Mouse (Mus musculus): Measurements from ENCODE around the gene Myh6.
"Not testable (repeated sequence)": the region's sequence is repeated elsewhere in the genome, so short reads cannot be mapped to it uniquely, and the experiment has no call there.

Myh6 gene

DNA sequence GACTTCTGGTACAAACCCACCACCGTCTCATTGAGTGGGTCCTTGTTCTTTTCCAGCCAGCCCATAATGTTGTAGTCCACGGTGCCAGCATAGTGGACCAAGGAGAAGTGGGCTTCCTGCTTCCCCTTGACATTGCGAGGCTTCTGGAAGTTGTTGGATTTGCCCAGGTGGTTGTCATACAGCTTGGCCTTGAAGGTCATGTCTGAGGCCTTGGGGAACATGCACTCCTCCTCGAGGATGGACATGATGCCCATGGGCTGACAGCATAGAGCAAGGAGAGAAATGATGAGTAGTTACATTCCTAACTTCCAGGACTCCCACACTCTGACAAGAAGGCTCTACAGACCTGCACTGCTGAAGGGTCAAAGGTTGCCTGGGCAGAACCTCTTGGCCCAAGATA lies 8.2 kb downstream of the Myh6 start:
- no peak for DNase-seq (ENCODE audit: low spot score in 2 of 2)

DNA sequence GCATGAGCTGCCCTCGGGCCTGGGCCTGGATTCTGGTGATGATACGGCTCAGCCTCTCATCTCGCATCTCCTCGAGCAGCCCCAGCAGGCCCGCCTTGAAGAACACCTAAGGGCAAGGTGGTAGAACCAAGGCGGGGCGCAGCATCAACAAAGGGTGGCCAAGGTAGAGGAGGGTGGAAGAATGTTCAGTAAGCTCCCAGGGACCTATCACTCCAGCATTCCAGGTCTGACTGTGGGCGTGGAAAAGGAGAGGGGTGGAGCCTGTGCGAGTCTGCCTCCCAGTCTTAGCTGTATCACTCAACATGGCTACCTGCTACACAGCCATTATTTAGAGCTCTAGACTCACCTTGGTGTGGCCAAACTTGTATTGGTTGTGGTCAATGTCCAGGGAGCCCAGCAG lies 10.2 kb downstream of the Myh6 start:
- no peak for DNase-seq (ENCODE audit: low spot score in 2 of 2)

DNA sequence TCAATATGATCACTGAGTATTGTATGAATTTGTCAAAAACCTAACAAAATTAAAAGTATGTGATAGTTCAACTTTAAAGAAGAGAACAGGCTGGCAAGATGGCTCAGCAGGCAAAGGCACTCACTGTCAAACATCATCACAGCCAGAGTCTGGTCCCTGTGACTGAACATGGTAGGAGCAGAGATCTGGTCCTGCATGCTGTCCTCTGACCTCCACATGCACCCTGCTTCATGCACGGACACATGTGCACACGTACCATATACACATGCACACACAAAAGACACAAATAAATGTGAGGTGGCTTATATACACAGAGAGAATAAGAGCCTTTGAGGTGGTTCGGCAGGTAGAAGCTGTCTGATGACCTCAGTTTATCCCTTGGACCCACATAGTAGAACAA lies 11.2 kb downstream of the Myh6 start:
- DNase-seq (ENCODE audit: low spot score in 2 of 2) = no peak

DNA sequence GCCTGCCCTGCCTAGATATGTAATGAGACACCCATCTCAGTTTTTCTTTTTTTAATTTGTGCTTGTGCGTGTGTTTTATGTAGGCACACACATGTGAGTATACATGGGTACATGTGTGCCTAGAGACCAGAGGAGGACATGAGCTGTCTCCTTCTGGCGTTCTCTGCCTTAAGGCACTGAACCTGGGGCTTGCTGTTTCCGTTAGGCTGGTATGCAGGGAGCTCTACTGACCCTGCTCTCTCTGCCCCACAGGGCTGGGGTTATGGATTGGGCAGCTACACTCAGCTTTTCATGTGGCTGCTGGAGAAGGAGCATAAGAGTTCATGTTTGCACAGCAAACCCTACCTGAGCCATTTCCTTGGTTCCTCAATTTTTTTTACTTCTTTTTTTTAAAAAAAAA lies 12.3 kb downstream of the Myh6 start:
- DNase-seq (ENCODE audit: low spot score in 2 of 2) = no peak

DNA sequence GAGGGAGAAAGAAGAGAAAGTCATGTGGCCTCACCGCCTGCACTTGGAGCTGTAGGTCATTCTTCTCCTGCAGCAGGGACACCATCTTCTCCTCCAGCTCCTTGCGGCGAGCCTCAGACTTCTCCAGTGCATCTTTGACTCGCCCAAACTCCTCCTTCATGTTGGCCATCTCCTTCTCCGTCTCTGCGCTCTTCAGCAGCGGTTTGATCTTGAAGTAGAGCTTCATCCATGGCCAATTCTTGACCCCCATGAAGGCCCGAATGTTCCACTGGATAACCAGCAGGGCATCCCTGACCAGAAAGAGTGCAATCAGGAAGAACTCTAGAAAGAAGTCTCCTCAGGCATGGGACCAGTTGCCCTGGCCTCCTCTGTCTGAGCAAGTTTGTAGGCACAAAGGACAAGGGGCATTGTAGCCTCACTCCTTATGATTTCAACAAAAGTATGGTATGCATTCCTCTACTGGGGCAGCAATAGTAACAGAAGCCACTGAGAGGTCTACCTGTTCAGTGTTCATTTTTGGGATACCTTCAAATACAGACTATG lies 13.0 kb downstream of the Myh6 start:
- no peak for DNase-seq (ENCODE audit: low spot score in 2 of 2)

DNA sequence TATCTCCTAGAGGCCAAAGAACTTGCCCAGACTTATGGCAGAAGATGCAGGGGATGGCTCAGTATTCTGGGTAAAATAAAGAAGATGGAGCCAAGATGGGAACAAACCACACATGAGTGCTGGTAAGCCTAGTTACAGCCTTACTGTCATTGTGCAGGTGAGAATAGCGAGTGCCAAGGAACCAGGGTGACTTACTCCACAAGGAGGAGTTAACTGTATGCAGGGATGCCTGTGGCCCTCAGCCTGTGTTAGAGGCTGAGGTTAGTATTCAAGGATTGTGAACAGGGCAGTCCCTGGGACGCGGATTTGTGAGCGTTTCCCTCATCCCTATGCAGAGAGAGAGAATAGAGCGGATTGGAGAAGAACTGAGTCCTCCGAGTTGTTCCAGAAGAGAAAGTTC lies 15.1 kb downstream of the Myh6 start:
- DNase-seq (ENCODE audit: low spot score in 2 of 2) = no peak

DNA sequence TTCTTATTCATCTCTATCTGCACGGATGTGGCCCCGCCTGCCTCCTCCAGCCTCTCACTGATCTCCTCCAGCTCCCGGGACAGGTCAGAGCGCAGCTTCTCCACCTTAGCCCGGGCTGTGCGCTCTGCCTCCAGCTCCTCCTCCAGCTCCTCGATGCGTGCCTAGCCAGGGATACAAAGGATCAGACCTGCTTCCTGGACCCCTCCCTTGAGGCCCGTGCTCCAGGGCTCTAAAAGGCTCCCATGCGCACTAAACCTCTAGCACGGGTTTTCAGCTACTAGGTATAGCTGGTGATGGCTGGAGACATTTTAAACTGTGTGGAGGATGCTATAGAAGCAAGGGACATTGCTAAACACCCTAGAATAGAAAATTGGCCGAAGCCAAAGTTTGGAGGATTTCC lies 16.2 kb downstream of the Myh6 start:
- DNase-seq (ENCODE audit: low spot score in 2 of 2) = no peak

DNA sequence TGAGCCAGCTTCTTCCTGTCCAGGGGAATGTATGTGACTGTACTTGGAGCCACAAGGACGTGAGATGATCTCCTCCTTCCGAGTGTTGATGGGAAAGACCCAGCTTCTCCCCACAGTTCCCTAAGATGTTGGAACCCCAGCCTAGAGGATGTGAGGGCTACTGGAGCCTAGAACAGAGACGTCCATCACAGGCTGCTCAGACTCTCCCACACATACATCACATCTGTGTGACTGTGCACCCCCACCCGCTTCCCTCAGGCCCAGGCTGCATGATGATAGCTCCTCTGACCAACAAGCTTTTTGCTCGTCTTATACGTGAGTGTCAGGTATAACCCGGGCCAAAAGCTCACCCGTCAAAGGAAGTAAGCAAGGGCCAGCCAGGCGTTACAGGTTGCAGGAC lies 17.9 kb downstream of the Myh6 start:
- no peak for DNase-seq (ENCODE audit: low spot score in 2 of 2)

DNA sequence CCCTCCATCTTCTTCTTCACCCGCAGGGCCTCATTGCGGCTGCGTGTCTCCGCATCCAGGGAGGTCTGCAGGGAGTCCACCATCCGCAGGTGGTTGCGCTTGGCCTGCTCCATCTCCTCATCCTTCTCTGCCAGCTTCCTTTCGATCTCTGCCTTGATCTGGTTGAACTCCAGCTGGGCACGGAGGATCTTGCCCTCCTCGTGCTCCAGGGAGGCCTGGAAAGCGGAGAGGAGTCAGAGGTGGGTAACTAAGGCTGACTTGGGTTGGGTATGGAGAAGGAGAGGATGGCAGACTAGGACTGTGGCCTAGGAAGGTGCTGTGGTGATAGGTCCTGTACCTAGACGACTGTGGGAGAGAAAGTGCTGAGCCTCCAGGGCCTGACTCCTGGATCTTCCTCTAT lies 19.7 kb downstream of the Myh6 start:
- DNase-seq (ENCODE audit: low spot score in 2 of 2) = not testable (repeated sequence)

DNA sequence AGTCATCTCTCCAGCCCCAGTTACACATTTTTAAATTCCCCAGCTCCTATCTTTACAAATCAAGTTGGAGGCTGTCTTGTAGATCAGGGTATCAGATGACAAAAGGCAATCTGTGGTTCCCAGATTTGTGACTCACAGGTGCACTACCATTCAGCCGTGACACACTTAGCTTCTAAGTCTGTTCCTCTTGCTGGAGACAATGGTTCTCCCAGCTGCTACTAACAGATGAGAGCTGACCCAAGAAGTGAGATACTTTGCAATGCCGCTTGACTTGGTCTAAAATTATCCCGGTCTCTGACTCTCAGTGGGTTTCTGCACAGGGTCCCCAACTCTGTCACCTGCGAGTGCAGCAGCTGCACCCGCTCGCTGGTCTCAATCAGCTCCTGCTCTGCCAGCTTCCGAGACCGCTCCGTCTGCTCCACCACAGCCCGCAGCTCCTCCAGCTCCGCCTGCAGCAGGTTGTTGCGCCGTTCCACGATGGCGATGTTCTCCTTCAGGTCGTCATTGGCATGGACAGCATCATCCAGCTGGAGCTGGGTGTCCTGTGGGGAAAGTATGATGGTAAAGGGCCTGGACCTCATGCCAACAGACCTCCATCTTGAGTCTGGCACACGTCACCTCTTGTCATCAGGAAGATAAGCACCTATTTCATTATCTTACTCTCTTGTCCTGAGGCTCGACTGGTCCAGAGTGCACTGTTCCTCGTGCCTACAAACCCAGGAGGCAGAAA lies 20.6 kb downstream of the Myh6 start:
- no peak for DNase-seq (ENCODE audit: low spot score in 2 of 2)

DNA sequence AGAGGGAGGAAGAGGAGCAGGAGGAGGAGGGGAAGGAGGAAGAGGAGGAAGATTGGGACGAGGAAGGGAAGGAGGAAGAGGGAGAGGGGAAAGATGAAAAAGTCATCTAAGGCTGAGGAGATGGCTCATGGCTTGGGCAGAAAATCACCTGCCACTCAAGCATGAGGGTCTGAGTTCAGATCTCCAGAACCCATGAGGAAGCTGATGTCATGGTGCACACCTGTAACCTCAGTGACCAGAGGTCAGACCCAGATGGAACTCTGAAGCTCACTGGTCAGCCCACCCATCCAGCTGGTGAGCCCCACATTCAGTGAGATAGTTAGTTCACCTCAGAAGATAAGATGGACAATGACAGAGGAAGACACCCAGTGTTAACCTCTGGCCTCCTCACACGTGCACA lies 21.8 kb downstream of the Myh6 start:
- no peak for DNase-seq (ENCODE audit: low spot score in 2 of 2)

DNA sequence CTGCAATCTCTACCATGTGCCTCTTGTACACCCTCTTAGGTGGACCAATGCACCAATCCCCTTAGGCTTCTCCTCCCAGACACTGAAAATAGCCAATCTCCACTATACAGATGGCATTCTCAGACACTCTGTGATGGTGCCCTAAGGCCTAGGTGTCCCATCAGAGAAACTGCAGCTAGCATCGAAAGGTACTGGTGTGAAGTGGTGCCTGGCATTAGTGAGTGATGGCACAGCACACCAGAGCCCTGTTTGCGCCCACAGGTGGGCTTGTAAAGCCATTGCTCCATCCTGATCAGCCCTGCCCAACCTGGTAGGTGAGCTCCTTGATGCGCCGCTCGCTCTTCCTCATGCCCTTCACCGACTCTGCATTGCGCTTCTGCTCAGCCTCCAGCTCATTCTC lies 22.8 kb downstream of the Myh6 start:
- no peak for DNase-seq (ENCODE audit: low spot score in 2 of 2)

DNA sequence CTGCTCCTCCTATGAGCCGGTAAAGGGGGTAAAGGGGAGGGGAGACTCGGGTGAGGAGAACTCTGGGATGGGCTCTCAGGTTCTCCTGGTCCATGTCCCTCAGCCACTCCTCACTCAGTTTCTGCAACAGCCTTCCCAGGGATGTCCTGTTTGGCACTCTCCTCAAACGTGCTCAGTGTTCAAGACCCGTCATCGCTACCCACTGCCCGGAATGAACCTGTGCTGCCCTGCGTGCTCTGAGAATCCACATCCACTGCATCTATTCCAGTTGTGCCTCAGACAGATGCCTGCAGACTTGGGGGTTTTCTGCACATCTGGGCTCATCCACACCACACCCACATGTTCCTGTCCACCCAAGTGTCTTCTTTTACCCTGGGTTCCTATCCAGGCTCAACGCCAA lies 24.2 kb downstream of the Myh6 start:
- DNase-seq (ENCODE audit: low spot score in 2 of 2) = no peak

DNA sequence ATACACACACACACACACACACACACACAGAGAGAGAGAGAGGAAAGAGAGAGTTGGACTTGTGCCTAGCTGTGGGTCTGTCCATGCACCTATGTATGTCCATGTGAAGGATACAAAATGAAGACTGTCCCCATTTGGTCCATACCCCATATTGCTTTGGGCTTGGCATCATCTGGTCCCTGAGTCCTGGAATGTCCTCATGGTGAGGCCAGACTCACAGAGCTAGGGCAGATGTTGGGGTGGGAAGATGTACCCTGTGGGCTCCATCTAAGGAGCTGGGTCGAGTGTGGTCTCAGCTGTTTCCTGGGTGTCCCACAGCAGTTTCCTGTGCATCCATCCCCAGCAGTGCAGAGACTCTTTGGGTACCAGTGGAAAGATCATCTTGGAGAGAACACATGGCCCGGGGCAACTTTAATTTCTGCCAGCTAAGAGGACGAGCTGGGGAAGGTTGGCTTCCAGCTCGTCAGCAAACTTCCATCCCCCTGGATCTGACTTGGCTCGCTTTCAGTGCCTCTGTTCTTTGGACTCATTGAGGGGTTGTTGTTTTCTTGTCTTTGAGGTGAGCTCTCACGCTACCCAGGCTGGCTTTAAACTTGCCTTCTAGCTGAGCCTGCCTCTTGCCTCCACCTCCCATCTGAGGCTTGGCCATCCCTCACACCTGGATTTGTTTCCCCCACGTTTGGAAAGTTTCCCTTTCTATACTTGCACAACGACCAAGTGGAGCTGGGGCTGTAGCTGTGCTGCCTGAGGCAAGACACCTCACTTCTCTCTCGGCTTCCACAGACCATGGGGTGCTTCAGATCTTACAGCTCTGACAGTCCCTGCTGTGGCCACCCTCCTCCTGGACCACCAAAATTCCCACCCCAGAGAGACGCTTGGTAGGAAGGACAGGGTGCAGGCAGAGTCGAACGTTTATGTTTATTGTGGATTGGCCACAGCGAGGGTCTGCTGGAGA lies 25.4 kb downstream of the Myh6 start:
- no peak for DNase-seq (ENCODE audit: low spot score in 2 of 2)

DNA sequence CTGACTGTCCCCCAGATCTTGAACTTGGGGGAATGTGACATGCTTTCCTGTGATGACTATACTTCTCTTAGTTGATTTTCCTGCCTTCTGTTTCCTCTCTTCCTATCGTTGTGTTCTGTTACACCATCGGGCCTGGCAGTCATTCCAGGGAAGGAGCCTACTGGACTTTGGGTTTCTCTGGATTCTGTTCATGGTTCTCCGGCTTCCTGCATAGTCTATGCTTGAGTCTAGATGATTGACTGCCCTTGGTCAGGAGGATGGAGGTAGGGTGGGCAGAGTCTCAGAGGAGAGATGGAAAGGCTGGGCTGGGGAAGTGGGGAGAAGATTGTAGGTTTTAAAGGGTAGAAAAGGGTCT lies 26.6 kb downstream of the Myh6 start:
- DNase-seq (ENCODE audit: low spot score in 2 of 2) = no peak

DNA sequence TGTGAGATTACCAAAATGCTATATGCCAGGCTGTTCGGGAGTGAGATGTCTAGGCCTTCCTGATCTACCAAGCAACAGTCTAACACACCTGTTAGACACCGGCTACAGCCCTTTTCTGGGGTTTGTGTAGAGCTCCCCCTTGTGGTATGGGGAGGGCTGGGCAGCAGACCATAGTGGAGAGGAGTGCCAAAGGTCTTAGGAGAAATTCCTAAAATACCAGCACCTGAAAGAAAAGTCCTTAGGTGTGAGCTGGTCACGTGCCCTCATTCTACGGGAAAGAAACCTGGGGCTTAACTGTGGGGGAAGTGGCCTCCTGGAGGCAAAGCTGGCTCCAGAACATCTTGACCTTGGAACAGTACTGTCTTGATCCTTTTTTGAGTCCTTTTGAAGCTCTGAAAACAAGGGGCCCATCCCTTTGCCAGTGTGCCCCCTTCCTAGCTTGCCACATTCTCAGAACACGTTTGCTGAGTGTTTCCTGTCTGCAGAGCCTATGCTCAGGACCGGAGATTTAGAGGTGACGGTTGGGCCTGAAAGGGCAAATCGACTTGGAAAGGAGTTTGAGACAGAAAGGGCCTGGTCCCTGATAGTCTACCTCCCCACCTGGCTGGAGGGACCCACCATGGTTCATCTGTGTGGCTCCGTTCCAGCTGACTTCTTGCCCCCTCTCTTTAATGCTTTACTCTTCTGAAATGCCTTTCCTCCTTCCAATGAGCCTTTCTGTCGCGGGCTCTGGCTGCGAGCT lies 27.1 kb downstream of the Myh6 start:
- DNase-seq (ENCODE audit: low spot score in 2 of 2) = peak; percentile 37 to 67

DNA sequence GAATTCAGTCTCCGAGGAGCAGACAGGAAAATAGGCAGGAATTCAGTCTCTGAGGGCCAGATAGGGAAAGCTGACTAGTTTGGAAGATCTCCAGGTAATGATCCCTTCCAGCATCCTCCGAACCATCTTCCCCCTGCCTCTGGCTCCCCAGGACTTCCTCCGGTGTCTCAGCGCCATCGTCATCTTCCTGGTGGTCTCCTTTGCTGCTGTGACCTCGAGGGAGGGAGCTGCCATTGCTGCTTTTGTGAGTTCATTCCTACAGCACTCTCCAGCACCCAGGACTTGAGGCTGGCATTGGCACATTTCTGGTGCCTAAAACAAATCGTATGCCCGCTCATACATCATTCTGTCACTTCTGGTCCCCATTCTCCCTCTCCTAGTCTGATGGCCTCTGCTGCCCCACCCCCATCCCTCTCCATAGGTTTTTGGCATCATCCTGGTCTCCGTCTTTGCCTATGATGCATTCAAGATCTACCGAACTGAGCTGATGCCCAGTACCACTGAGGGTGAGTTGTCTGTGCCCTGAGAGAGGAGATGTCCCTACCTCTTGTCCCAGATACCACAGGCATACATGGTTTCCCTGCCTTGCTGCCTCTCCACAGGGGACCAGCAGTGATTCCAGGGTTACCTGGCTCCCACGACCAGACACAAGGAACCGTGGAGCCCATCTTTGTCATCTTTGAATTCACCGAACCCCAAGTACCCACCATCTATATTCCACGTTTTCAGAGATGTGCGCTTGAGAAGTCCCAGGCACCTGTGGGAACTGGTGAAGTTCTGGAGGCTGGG lies 28.1 kb downstream of the Myh6 start:
- no peak for DNase-seq (ENCODE audit: low spot score in 2 of 2)

DNA sequence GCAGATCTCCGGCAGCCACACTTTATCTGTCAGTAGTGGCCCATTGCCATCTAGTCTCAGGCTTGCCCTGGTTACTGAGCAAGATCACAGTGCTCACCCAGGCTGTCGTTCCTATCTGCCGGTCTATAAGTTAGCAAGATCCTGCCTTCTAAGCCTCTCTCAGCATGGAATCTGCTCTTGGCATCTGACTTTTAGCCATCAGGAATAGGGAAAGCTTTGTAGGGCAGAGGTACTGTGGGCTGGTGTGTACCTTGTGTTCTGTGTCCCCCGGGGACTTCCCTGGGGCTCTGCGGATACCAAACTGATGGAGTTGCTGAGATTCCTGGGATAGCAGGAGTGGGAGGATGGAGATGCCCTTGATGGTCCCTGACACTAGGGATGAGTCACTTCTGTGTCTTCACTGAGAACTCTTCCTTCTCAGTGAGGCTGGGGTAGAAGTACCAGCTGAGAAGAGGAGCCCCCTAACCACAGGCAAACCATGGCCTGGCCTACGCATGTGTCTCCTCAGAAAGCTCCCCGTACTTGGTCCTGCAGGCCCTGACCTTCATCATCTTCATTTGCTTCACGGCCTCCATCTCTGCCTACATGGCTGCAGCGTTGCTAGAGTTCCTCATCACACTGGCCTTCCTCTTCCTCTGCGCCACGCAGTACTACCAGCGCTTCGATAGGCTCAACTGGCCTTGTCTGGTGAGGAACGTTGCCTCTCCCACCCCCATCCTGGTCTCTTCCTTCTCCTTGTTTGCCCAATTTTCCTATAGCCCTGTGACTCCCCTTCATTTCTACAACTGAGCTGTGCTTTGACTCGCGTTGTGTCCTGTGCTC lies 29.2 kb downstream of the Myh6 start:
- no peak for DNase-seq (ENCODE audit: low spot score in 2 of 2)

DNA sequence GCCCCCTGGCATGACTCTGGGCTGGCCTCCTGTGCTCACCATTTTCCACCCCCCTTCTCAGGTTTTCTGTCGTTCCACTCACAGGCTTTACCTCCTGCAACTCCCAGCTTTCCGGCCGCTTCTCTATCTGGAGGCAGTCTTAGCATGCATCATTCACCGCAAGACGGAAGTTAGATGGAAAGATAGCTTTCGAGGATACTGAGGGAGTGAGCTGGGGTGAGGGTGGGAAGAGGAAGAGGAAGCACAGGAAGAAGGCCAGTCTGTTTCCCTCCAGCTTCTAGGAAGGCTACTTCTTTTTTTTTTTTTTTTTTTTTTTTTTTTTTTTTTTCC lies 29.9 kb downstream of the Myh6 start:
- DNase-seq (ENCODE audit: low spot score in 2 of 2) = no peak

DNA sequence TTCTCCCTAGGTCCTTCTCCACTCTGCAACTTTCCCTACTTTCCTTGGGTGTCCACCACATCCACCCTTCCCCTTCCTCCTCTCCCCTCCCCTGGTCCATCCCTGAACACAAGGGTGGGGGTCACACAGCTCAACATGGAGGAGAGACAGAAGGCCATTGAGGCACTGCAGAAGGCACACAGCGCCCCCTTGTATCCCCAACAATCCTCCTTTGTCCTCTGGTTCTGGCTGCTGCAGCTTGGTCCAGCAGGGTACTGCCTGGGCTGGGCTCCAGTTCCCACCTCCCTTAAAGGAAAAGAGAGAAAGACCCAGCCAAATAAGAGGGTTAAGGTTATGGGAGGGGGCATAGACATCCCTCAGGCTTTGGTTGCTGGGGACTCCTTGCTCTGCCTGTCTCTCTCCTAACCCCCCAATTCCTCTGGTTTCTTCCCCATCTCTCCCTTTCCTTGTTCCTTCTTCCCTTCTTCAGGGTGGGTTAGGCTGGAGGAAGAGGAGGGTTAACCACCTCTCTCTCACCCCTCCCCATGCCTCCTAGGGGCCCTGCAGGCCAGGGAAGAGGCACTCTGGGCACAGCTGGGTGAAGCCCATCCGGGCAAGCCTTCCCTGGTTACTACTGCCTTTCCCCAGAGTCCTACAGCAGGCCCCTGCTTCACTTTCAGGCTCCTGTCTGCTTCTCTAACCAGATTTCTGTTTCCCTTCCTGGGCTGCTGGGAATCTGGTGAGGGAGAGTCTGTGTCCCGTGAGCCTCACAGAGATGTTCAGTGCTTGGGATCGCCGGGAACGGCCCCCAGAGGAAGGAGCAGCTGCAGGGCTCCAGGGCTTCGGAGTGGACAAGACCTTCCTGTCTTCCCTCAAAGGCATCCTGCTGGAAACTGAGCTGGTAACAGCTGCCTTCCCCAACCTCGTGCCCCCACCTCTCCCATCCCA lies 30.6 kb downstream of the Myh6 start, which contains the start of gene Cmtm5:
Cmtm5 (plus strand) TSS at position 358 of the 927 bp plus-strand sequence.
- no peak for DNase-seq (ENCODE audit: low spot score in 2 of 2)

Data from urinary bladder, adult 18-20 months (tissue).